Mouse (Mus musculus) E14TG2a.4 (cell line): ENCODE results near the gene Llcfc1.

Experiments
- H3K27me3 ChIP-seq: 2 replicates; pipeline ENCODE4 v1.6.1; 2014; ENCODE audit warnings: low read length, control low read depth; ENCODE audit not compliant: insufficient read depth
- H3K36me3 ChIP-seq: 2 replicates; pipeline ENCODE4 v1.6.1; 2014; ENCODE audit warnings: low read length, control low read depth; ENCODE audit not compliant: insufficient read depth
- H3K4me1 ChIP-seq: replicated peaks from 2 replicates; pipeline ENCODE4 v1.6.1; 2014; ENCODE audit warnings: low read depth, low read length, control low read depth
- H3K4me3 ChIP-seq: replicated peaks from 2 replicates; pipeline ENCODE4 v1.5.1; 2014; ENCODE audit warnings: mild to moderate bottlenecking, low read length
- H3K9me3 ChIP-seq: 2 replicates; pipeline ENCODE4 v1.6.1; 2014; ENCODE audit warnings: low read length, control low read depth
- CTCF ChIP-seq: conservative IDR thresholded peaks from 2 replicates; pipeline ENCODE4 v1.5.1; 2014; ENCODE audit warnings: low read length
- NANOG ChIP-seq: IDR thresholded peaks from 2 replicates; pipeline ENCODE4 v1.6.1; 2014; ENCODE audit warnings: borderline replicate concordance, low read length, mixed read lengths
- POU5F1 ChIP-seq: IDR thresholded peaks from 2 replicates; pipeline ENCODE4 v1.6.1; 2014; ENCODE audit warnings: low read length, borderline replicate concordance

The Llcfc1 gene

DNA sequence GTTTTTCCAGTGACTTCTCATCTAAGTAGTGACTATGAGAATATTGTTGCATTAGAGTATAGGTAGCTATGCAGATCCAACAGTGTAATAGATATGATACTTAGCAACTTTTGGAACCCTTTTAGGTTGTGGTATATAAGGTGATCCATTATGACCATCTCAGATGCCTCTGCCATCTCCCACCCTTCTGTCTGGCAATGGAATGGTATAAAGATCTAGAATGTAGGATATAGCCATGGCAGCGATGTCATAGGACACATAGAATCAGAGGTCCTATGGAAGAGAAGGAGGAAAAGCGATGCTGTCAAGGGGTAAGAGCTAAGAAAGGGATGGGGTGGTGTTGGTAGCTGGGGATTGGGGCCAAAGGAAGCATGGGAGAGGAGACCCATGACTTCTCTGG lies at the start of gene Llcfc1:
Gene Llcfc1, plus strand, starts transcription at position 301 of the 400 bp plus-strand sequence.
- no peak for TF ChIP-seq NANOG
- no peak for TF ChIP-seq CTCF
- no peak for TF ChIP-seq POU5F1
- no peak within 1 kb of the TSS for H3K4me3 ChIP-seq
- H3K9me3 ChIP-seq: no peaks in the 10 kb centered on the region
- H3K27me3 ChIP-seq: no peaks in the 10 kb centered on the region
- peaks cover 12% of the 10 kb centered on the region for H3K4me1 ChIP-seq
- H3K36me3 ChIP-seq: no peaks in the 10 kb centered on the region

DNA sequence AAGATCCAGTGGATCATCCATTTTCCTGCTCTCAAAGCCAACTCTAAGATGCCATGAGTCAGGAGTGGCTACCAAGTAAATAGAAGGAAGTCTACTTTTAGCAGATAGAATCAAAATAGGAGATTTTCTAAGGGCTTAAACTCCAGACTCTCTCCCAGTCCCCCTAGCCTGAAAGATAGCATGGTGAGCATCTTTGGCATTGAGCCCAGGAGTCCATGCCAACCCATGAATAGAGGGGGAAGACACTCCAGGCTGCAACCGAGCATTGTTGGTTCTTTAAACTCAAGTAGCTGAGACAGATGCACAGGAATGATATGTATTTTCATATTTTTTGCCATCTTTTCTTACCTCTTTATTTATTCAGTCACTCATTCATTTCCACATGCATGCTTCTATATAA lies 49.0 kb upstream of the Llcfc1 start:
- Histone ChIP-seq H3K36me3 (no peaks in the 10 kb centered on the region), H3K4me3 (no peak overlapping the region), H3K4me1 (no peaks in the 10 kb centered on the region), H3K27me3 (no peaks in the 10 kb centered on the region), H3K9me3 (no peaks in the 10 kb centered on the region)
- TF ChIP-seq POU5F1: no peak
- TF ChIP-seq NANOG: no peak
- TF ChIP-seq CTCF: no peak

DNA sequence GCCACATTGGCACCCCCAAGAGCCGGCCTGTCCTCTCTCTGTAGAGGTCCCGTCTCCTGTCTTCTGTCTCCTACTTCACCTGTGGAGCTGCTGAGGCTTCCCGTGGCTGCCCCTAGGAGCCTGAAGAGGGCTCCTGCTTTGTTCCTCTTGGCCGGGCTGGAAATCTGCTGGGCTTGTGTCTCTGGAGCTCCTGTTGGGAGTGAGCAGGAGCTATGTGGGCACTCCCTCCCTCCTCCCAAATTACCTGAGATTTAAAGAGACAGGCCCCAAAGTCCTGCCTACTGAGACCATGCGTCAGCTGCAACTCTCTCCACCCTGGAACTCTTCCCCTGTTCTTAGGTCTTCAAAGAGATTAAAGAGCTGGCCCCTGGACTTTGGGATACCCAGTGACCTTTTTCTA lies 48.1 kb upstream of the Llcfc1 start, which contains the start of gene Trpv6:
Gene Trpv6, minus strand, starts transcription at position 228 of the 400 bp plus-strand sequence.
- Histone ChIP-seq H3K36me3 (no peaks in the 10 kb centered on the region), H3K4me1 (no peaks in the 10 kb centered on the region), H3K9me3 (no peaks in the 10 kb centered on the region), H3K27me3 (no peaks in the 10 kb centered on the region), H3K4me3 (no peak within 1 kb of the TSS)
- no peak for TF ChIP-seq POU5F1
- no peak for TF ChIP-seq NANOG
- TF ChIP-seq CTCF: no peak

DNA sequence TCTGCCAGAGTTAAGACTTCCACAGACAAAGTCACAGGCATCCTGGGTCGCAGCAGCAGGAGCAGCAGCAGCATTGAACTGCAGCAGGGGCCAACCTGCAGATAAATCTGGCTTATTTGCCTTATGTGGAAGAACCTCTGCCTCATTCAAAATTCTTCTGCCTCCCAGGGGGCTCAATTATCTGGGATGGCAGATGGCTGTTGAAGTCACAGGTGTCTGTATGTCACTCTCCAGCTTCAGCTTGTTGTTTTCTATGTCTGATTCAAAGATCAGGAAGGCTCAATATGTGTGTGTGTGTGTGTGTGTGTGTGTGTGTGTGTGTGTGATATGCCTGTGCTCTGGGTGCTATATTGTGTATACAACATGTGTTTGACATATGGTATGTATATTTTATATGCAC lies 46.8 kb upstream of the Llcfc1 start:
- Histone ChIP-seq H3K4me1 (no peaks in the 10 kb centered on the region), H3K4me3 (no peak overlapping the region), H3K27me3 (no peaks in the 10 kb centered on the region), H3K36me3 (no peaks in the 10 kb centered on the region), H3K9me3 (no peaks in the 10 kb centered on the region)
- TF ChIP-seq POU5F1: no peak
- TF ChIP-seq NANOG: no peak
- no peak for TF ChIP-seq CTCF

DNA sequence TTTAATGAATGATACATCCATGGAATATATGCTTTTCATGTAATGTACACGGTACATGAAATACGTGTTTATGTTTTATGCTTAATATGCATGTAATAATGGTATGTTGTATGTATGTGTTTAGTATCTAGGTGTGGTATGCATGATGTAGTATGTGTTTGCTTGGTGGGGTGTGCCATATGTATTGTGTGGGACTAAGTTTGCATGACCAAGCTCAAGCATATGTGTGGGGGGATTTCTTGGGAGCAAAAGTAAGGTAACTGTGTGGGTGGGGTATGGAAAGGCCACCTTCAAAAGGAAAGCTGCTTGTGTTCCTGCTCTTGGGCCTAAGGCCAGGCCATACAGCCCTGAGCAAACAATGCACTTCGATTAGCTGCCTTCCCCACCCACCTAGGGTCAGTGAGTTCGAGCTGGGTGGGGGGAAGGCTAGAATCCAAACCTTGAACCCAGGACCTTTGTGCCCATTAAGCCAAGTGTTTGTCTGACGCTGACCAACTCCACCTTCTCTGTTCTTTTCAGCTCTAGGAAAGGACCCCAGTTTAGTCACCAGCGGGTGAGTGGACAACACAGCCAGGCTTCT lies 46.2 kb upstream of the Llcfc1 start:
- no peaks in the 10 kb centered on the region for H3K4me1 ChIP-seq
- no peaks in the 10 kb centered on the region for H3K9me3 ChIP-seq
- H3K4me3 ChIP-seq: no peak overlapping the region
- H3K27me3 ChIP-seq: no peaks in the 10 kb centered on the region
- no peaks in the 10 kb centered on the region for H3K36me3 ChIP-seq
- TF ChIP-seq POU5F1 (no peak), CTCF (no peak), NANOG (no peak)

DNA sequence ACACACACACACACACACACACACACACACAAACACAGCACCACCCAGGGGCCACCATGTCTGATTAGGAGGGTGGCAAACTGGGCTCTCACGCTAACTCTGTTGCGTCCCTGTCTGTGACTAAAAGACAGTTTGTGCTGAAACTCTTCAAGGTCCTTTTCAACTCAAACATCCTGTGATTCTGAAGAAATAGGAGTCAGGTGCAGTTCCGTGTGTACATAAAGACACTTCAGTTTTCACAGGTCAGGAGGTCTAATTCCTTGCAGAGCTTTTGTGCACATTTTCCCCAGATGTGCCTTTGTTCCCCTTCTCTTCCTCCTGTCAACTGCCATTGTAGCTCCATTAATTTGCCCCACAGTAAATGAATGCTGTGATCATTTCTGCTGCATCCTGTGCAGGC lies 43.8 kb upstream of the Llcfc1 start:
- TF ChIP-seq POU5F1 (no peak), CTCF (no peak), NANOG (no peak)
- Histone ChIP-seq H3K4me1 (no peaks in the 10 kb centered on the region), H3K36me3 (no peaks in the 10 kb centered on the region), H3K9me3 (no peaks in the 10 kb centered on the region), H3K27me3 (no peaks in the 10 kb centered on the region), H3K4me3 (no peak overlapping the region)

DNA sequence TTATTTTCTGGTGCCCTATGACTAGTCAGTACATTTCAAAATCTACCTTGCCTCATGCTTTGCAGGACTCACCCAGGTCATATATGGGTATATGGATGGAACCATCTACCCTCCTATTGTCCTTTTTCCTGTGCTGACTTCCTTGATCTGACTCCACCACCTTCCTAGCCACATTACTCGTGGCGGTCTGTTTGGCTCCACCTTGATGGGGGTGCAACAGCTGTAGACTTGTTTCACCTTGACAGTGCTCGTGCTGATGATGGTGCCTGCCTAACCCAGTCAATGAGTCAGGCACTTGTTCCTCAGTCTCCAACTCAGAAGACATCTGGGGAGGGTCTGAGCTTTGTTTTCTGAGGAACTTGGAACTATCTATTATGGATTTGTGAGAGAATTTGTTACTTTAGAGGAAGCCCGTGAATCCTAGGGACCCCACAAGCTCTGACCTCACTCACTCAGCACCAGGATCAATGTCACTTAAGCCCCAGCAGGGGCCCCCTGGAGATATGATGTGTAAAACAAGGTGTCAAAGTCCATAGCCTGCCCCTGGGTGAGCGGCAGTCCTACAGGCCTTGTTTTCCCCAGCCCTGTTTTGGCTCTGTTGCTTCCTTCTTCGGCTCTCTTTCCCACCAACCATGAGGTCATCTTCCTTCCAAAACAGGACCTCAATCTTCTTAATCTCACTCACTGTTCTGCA lies 42.9 kb upstream of the Llcfc1 start:
- H3K4me3 ChIP-seq: no peak overlapping the region
- H3K27me3 ChIP-seq: no peaks in the 10 kb centered on the region
- H3K9me3 ChIP-seq: no peaks in the 10 kb centered on the region
- TF ChIP-seq POU5F1 (no peak), NANOG (no peak), CTCF (no peak)
- H3K4me1 ChIP-seq: no peaks in the 10 kb centered on the region
- no peaks in the 10 kb centered on the region for H3K36me3 ChIP-seq

DNA sequence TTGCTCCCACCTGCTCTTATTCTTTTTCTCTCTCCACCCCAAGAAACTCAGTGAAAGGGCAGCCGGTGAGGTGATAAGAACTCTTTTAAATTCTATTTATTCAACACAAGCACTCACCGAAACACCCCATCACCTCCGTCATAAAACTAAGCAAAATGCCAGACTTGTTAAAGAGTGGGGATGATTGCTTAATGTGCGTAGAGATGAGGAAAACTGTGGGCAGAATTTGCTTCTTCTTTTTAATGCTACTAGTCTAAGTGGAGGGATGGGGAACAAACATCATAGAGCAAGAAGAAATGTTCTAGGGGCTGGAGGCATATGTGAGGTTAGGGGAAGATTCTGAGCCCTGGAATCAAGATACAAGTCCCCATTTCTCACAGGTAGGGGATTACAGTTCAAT lies 41.5 kb upstream of the Llcfc1 start:
- no peaks in the 10 kb centered on the region for H3K4me1 ChIP-seq
- H3K4me3 ChIP-seq: no peak overlapping the region
- H3K36me3 ChIP-seq: no peaks in the 10 kb centered on the region
- H3K27me3 ChIP-seq: no peaks in the 10 kb centered on the region
- H3K9me3 ChIP-seq: no peaks in the 10 kb centered on the region
- TF ChIP-seq NANOG (no peak), CTCF (no peak), POU5F1 (no peak)

DNA sequence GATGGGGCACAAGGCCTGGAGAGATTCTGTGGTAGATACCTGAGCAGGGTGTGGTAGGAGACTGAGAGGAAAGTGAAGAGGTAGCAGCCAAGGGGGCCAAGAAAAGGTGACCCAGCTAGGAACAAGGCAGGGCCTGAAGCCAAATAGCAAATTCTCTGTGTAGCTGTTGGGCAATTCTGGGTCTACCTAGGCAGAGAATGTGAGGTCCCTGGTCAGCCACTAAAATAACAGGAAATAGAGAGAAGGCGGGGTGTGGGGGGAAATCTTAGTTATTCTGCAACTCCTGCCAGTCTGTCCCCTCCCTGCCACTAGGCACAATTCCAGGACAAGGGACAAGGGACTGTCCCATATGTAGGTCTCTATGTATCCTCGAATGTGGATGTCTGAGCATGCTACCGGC lies 41.0 kb upstream of the Llcfc1 start:
- no peaks in the 10 kb centered on the region for H3K9me3 ChIP-seq
- H3K36me3 ChIP-seq: no peaks in the 10 kb centered on the region
- H3K4me1 ChIP-seq: no peaks in the 10 kb centered on the region
- no peak for TF ChIP-seq POU5F1
- no peak for TF ChIP-seq CTCF
- no peak for TF ChIP-seq NANOG
- no peaks in the 10 kb centered on the region for H3K27me3 ChIP-seq
- no peak overlapping the region for H3K4me3 ChIP-seq
